Mouse (Mus musculus): ENCODE measurements around the gene Tmem215. TPM values are rescaled to one million over a fixed set of nuclear protein-coding genes. Genes with fewer than 3 reads are reported as not detected.

Gene Tmem215
- not detected in 2 replicates for polyA plus RNA-seq (2012)

DNA sequence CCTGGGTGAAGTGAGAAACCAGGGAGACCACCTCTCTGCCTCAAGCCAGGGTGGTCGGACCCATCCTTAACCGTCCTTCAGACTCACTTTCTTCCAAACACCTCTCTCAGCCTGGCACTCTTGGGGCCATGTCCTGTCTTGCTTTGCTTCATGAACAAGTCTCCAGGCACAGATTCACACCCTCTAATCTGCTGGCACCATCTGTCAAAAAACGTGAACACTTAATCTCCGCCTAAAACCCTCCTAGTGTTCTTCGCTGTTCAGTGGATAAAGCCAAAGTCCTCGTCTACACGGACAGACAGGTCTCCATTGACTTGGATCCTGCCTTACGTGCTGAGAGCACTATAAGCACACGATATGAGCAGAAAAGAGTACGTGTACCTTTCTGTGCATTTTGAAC is at the start of gene Tmem215:
Gene Tmem215, plus strand, starts transcription at position 301 of the 400 bp plus-strand sequence.
- H3K36me3 ChIP-seq (ENCODE audit: control insufficient read depth): no peaks in the 10 kb centered on the region
- no peaks in the 10 kb centered on the region for H3K9me3 ChIP-seq (ENCODE audit: control insufficient read depth, low read length)
- no peaks in the 10 kb centered on the region for H3K4me1 ChIP-seq (ENCODE audit: control insufficient read depth)
- H3K4me3 ChIP-seq (replicated peaks): no peak within 1 kb of the TSS
- H3K27me3 ChIP-seq (ENCODE audit: control insufficient read depth): peaks cover 19% of the 10 kb centered on the region
- TF ChIP-seq GATA1 (IDR thresholded peaks at IDR 0.05; ENCODE audit: low read length): no peak
- no peak for TF ChIP-seq TAL1 (IDR thresholded peaks at IDR 0.05; ENCODE audit: low read length)

DNA sequence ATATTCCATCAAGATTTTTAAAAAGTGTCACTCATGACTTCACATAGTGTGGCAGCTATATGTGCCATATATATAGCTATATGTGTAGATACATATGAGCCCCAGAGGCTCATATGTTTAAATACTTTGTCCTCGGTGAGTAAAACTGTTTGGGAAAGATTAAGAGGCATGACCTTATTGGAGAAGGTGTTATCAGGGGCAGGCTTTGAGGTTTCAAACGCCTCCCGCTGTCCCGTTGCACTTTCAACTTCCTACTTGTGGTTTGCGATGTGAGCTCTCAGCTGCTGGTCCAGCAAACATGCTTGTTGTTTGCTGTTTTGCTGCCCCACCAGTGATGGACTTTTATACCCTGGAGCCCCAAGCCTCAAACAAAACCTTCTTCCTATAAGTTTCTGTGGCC is 40.1 kb upstream of the Tmem215 start:
- H3K9me3 ChIP-seq (ENCODE audit: control insufficient read depth, low read length): peaks cover 14% of the 10 kb centered on the region
- H3K4me1 ChIP-seq (ENCODE audit: control insufficient read depth): no peaks in the 10 kb centered on the region
- no peaks in the 10 kb centered on the region for H3K36me3 ChIP-seq (ENCODE audit: control insufficient read depth)
- no peaks in the 10 kb centered on the region for H3K27me3 ChIP-seq (ENCODE audit: control insufficient read depth)
- TF ChIP-seq GATA1 (IDR thresholded peaks at IDR 0.05; ENCODE audit: low read length) (no peak), TAL1 (IDR thresholded peaks at IDR 0.05; ENCODE audit: low read length) (no peak)
- H3K4me3 ChIP-seq (replicated peaks): no peak overlapping the region

DNA sequence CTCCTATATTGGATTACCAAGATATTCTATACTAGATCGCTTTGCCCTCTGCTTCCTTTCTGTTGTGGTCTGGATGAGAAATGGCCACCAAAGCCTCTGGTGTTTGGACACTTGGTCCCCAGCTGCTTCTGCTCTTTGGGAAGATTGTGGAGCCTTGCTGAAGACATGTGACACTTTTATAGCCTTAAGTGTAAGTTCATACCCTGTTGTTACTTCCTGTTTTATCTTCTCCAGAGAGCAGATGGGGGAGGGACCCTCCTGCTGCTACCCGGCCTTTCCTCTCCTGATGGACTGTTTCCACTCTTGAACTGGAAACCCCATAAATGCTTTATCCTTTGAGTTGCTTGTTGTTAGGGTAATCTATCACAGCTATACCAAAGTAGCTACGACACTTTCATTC is 38.6 kb upstream of the Tmem215 start:
- Histone ChIP-seq H3K36me3 (ENCODE audit: control insufficient read depth) (no peaks in the 10 kb centered on the region), H3K4me1 (ENCODE audit: control insufficient read depth) (no peaks in the 10 kb centered on the region), H3K27me3 (ENCODE audit: control insufficient read depth) (no peaks in the 10 kb centered on the region), H3K9me3 (ENCODE audit: control insufficient read depth, low read length) (peaks cover 14% of the 10 kb centered on the region), H3K4me3 (replicated peaks) (no peak overlapping the region)
- TF ChIP-seq GATA1 (IDR thresholded peaks at IDR 0.05; ENCODE audit: low read length) (no peak), TAL1 (IDR thresholded peaks at IDR 0.05; ENCODE audit: low read length) (no peak)

DNA sequence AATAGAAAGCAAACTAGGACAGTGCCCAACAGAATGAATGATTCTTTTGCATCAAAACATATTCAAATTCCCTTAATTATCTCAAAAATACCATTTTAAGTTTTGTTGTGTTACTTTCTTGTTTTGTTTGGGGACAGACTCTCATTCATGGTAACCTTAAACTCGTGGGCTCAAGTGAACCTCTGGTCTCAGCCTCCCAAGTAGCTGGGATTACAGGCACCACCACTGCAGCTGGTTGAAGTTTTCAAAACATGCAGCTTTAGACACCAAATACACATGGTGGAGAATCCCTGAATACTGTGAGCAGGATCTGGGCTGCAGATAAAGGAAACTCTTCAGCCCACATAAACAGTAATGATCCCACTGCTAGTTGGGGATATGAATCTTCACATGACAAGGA is 37.6 kb upstream of the Tmem215 start:
- no peak for TF ChIP-seq TAL1 (IDR thresholded peaks at IDR 0.05; ENCODE audit: low read length)
- no peak for TF ChIP-seq GATA1 (IDR thresholded peaks at IDR 0.05; ENCODE audit: low read length)
- H3K4me1 ChIP-seq (ENCODE audit: control insufficient read depth): no peaks in the 10 kb centered on the region
- no peaks in the 10 kb centered on the region for H3K36me3 ChIP-seq (ENCODE audit: control insufficient read depth)
- H3K4me3 ChIP-seq (replicated peaks): no peak overlapping the region
- H3K27me3 ChIP-seq (ENCODE audit: control insufficient read depth): no peaks in the 10 kb centered on the region
- peaks cover 14% of the 10 kb centered on the region for H3K9me3 ChIP-seq (ENCODE audit: control insufficient read depth, low read length)

DNA sequence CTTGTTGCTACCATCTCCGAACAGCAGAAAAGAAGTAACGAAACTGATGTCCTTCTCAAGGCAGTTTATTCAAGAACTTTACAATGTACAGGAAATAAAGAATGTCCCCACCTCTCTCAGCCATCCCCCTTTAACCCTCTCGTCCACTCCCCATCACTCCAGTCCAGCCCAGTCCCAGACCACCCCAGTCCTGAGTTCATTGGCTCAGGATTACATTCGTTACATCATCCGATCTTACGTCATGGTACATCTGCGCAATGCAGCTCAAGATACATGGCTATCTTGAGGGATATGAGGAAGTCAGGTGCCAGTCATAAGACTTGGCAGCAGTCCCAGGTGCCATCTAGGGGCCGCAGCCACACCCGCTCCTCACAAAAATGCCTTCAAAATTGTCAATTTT is 28.4 kb upstream of the Tmem215 start:
- Histone ChIP-seq H3K9me3 (ENCODE audit: control insufficient read depth, low read length) (peaks cover 2% of the 10 kb centered on the region; the same call in 1 of the 2 replicates), H3K4me3 (replicated peaks) (no peak overlapping the region), H3K27me3 (ENCODE audit: control insufficient read depth) (no peaks in the 10 kb centered on the region), H3K36me3 (ENCODE audit: control insufficient read depth) (no peaks in the 10 kb centered on the region), H3K4me1 (ENCODE audit: control insufficient read depth) (no peaks in the 10 kb centered on the region)
- TF ChIP-seq TAL1 (IDR thresholded peaks at IDR 0.05; ENCODE audit: low read length) (no peak), GATA1 (IDR thresholded peaks at IDR 0.05; ENCODE audit: low read length) (no peak)

DNA sequence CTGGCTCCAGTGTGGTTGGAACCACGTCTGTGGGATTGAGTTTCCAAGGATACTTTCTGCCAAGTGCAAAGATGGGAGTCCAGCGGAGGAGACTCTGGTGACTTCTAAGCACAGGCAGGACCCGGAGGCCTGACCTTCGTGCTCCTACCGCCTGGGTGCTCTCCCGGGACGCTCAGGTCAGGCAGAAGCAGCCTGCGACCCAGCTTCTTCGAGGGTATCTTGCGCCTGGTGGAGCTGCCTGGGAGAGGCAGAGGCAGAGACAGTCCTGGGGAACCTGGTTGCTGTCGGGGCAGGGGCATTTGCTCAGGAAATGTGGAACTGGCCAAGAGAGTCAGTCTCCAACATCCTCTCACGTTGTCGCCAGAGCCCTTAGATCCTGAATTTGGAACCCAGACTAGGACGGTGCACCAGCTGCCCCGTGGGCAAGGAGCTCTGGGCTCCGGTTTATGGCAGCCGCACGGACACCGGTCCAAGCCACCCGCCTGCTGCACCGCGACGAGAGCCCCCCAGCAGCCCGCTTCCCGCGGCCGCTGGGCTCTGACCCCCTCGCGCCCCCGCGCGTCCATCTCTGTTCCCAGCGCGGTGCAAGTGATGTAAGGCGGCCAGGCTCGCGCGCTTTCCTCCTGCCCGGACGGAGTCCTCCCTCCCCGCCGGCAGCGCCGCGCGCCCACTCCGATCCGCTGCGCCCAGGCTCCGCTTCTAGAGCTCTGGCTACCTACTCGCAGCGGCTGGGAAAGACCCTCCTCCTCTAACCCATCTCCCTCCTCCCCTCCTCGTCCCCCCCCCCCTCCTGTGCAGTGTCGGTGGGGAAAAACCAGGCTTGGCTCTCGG is 935 bp downstream of the Tmem215 start:
- Histone ChIP-seq H3K27me3 (ENCODE audit: control insufficient read depth) (peaks cover 19% of the 10 kb centered on the region), H3K4me1 (ENCODE audit: control insufficient read depth) (no peaks in the 10 kb centered on the region), H3K36me3 (ENCODE audit: control insufficient read depth) (no peaks in the 10 kb centered on the region), H3K4me3 (replicated peaks) (no peak overlapping the region), H3K9me3 (ENCODE audit: control insufficient read depth, low read length) (no peaks in the 10 kb centered on the region)
- TF ChIP-seq GATA1 (IDR thresholded peaks at IDR 0.05; ENCODE audit: low read length) (no peak), TAL1 (IDR thresholded peaks at IDR 0.05; ENCODE audit: low read length) (no peak)

DNA sequence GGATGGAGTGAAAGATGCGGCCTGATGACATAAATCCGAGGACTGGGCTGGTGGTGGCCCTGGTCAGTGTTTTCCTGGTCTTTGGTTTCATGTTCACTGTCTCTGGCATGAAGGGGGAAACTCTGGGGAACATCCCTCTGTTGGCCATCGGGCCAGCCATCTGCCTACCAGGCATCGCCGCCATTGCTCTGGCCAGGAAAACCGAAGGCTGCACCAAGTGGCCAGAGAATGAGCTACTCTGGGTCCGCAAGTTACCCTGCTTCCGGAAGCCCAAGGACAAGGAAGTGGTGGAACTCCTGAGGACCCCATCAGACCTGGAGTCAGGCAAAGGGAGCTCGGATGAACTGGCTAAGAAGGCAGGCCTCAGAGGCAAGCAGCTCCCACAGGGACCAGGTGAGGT is 1.9 kb downstream of the Tmem215 start:
- Histone ChIP-seq H3K9me3 (ENCODE audit: control insufficient read depth, low read length) (no peaks in the 10 kb centered on the region), H3K36me3 (ENCODE audit: control insufficient read depth) (no peaks in the 10 kb centered on the region), H3K27me3 (ENCODE audit: control insufficient read depth) (peaks cover 19% of the 10 kb centered on the region), H3K4me3 (replicated peaks) (no peak overlapping the region), H3K4me1 (ENCODE audit: control insufficient read depth) (no peaks in the 10 kb centered on the region)
- TF ChIP-seq GATA1 (IDR thresholded peaks at IDR 0.05; ENCODE audit: low read length): no peak
- TF ChIP-seq TAL1 (IDR thresholded peaks at IDR 0.05; ENCODE audit: low read length): no peak

DNA sequence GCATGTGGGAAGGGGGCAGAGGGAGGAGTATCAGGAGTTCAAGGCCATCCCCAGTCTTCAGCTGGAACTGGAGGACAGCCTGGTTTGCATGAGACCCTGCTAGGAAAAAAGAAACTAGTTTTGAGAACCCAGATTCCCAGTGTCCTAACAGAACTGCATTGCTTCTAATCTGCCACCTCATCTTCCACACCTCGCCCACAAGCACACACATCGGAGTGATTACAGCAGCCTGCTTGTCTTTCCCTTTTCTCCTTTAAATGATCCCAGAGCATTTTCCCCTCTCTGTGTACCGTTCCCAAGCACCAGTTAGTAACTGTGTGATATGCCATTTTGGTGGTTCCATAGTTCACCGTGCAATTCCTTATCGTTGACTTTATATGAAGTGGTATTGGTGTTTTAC is 6.0 kb downstream of the Tmem215 start:
- peaks cover 13% of the 10 kb centered on the region for H3K27me3 ChIP-seq (ENCODE audit: control insufficient read depth)
- no peaks in the 10 kb centered on the region for H3K9me3 ChIP-seq (ENCODE audit: control insufficient read depth, low read length)
- TF ChIP-seq GATA1 (IDR thresholded peaks at IDR 0.05; ENCODE audit: low read length): no peak
- no peak for TF ChIP-seq TAL1 (IDR thresholded peaks at IDR 0.05; ENCODE audit: low read length)
- H3K4me3 ChIP-seq (replicated peaks): no peak overlapping the region
- no peaks in the 10 kb centered on the region for H3K4me1 ChIP-seq (ENCODE audit: control insufficient read depth)
- no peaks in the 10 kb centered on the region for H3K36me3 ChIP-seq (ENCODE audit: control insufficient read depth)

DNA sequence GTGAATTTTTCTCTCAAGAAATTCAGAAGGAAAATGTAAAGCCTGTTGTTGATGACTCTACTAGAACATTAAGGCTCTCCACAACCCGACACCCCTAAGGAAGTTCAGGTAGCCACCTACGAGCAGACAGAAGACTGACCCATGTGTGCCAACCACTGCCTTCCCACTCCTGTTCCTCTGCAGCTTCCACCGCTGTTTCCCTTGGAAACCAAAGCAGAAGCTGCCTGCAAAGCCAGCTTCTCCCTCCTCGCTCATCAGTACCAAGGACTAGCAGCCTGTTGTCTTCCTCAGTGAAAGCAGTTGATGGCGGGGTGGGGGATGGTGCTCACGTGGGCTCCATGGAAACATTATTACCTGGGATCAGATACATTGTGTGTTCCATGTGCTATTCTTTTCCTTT is 14.6 kb downstream of the Tmem215 start:
- H3K9me3 ChIP-seq (ENCODE audit: control insufficient read depth, low read length): no peaks in the 10 kb centered on the region
- H3K36me3 ChIP-seq (ENCODE audit: control insufficient read depth): no peaks in the 10 kb centered on the region
- no peaks in the 10 kb centered on the region for H3K4me1 ChIP-seq (ENCODE audit: control insufficient read depth)
- no peaks in the 10 kb centered on the region for H3K27me3 ChIP-seq (ENCODE audit: control insufficient read depth)
- no peak overlapping the region for H3K4me3 ChIP-seq (replicated peaks)
- no peak for TF ChIP-seq GATA1 (IDR thresholded peaks at IDR 0.05; ENCODE audit: low read length)
- no peak for TF ChIP-seq TAL1 (IDR thresholded peaks at IDR 0.05; ENCODE audit: low read length)

Measured in erythroblast, embryonic 14.5 days (primary cell).